Mouse (Mus musculus) kidney, embryonic 14.5 days (tissue): Measurements from ENCODE around the gene Vwf. TPM values are rescaled to one million over a fixed set of nuclear protein-coding genes. Genes with fewer than 3 reads are reported as not detected.

Experiments
- ATAC-seq: fragments of 200-750 bp; cut with Nextera tagmentation; 2 replicates; pipeline ENCODE4 v1.8.0; 2017; ENCODE audit warnings: moderate number of reproducible peaks, mild to moderate bottlenecking, moderate TSS enrichment, moderate library complexity; ENCODE audit not compliant: low FRiP score, low TSS enrichment
- H3K27ac ChIP-seq: fragments of 300-500 bp; sonication (generic); 2 replicates; pipeline ENCODE4 v1.5.1; 2014; ENCODE audit warnings: low read depth, mild to moderate bottlenecking, low read length, moderate library complexity, mixed read lengths
- H3K27me3 ChIP-seq: fragments of 300-500 bp; sonication (generic); 2 replicates; pipeline ENCODE4 v1.6.1; 2014; ENCODE audit warnings: mild to moderate bottlenecking, low read length; ENCODE audit not compliant: control insufficient read depth, insufficient read depth
- H3K36me3 ChIP-seq: fragments of 300-500 bp; sonication (generic); 2 replicates; pipeline ENCODE4 v1.6.1; 2014; ENCODE audit warnings: low read length, mixed read lengths; ENCODE audit not compliant: control insufficient read depth, insufficient read depth
- H3K4me1 ChIP-seq: fragments of 300-500 bp; sonication (generic); 2 replicates; pipeline ENCODE4 v1.6.1; 2014; ENCODE audit warnings: low read length, mixed read lengths; ENCODE audit not compliant: control insufficient read depth, insufficient read depth
- H3K4me2 ChIP-seq: fragments of 300-500 bp; sonication (generic); replicated peaks from 2 replicates; pipeline ENCODE4 v1.6.1; 2014; ENCODE audit warnings: low read depth, mild to moderate bottlenecking, low read length
- H3K4me3 ChIP-seq: fragments of 300-500 bp; sonication (generic); 2 replicates; pipeline ENCODE4 v1.5.1; 2014; ENCODE audit warnings: mild to moderate bottlenecking, low read length
- H3K9ac ChIP-seq: fragments of 300-500 bp; sonication (generic); 2 replicates; pipeline ENCODE4 v1.6.1; 2014; ENCODE audit warnings: low read depth, mild to moderate bottlenecking, low read length, moderate library complexity
- H3K9me3 ChIP-seq: fragments of 300-500 bp; sonication (generic); 2 replicates; pipeline ENCODE4 v1.6.1; 2016; ENCODE audit warnings: low read length; ENCODE audit not compliant: control insufficient read depth
- WGBS: fragments of 180-500 bp; shearing (Covaris S2); extraction: QIAGEN DNeasy Blood & Tissue Kit; methylation state at CpG from one replicate; pipeline ENCODE4 v1.1.7; 2014; 5-methylcytosine and 5-hydroxymethylcytosine counted together
- polyA plus RNA-seq: library from polyadenylated mRNA; unstranded; fragments of >200 nt; fragmentation: Nextera tagmentation; extraction: Ambion mirVana; gene quantifications from 2 replicates; pipeline ENCODE4 v1.2.1, GENCODE M21; 2014

The Vwf gene
- polyA plus RNA-seq, 1 experiment from 2014 or later: 5.2 TPM

DNA sequence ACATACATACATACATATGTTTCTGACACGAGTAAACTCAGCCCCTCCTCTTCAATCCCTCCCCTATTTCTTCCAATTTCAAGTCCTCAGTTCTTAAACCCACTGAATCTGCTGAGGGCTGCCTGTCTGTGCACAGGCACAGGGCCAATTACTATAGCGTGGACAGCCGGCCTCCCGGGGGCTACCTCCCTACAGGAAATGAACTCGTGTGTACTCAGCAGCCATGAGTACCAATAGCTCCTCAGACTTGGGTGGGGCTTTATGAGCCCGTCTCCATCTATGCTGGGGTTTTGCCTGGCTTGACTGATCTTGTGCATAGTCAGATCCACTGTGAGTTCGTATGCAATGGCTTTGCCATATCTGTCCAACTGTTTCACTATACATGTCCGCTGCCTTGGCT is 7.2 kb upstream of the Vwf start:
- Histone ChIP-seq H3K4me1 (no peaks in the 10 kb centered on the region), H3K4me2 (no peak overlapping the region), H3K36me3 (no peaks in the 10 kb centered on the region), H3K9me3 (no peaks in the 10 kb centered on the region), H3K4me3 (no peak overlapping the region), H3K27ac (no peak overlapping the region), H3K27me3 (no peaks in the 10 kb centered on the region), H3K9ac (no peak overlapping the region)
- no peak for ATAC-seq
- 45% methylated on average over 8 of the region's 8 CpGs for WGBS

DNA sequence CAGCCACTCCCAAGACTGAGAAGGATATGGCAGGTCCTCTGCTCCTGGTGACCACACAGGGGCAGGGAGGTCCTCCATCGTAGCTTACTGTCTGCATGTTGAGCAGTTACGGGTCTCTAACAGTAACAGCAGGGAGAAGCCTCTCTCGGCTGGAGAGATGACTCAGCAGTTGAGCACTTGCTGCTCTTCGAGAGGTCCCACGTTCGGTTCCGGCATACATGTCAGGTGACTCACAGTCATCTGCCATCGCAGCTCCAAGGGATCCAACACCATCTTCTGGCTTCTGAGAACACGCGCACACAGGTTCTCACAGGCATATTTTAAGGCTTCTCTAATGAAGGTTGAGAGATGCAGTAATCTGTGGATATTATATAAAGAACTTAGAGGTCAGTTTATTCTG is 6.4 kb upstream of the Vwf start:
- H3K27me3 ChIP-seq: no peaks in the 10 kb centered on the region
- no peaks in the 10 kb centered on the region for H3K36me3 ChIP-seq
- no peak for ATAC-seq
- no peak overlapping the region for H3K27ac ChIP-seq
- no peak overlapping the region for H3K9ac ChIP-seq
- H3K4me1 ChIP-seq: no peaks in the 10 kb centered on the region
- H3K4me2 ChIP-seq: no peak overlapping the region
- 88% methylated on average over 10 of the region's 10 CpGs for WGBS
- no peaks in the 10 kb centered on the region for H3K9me3 ChIP-seq
- no peak overlapping the region for H3K4me3 ChIP-seq

DNA sequence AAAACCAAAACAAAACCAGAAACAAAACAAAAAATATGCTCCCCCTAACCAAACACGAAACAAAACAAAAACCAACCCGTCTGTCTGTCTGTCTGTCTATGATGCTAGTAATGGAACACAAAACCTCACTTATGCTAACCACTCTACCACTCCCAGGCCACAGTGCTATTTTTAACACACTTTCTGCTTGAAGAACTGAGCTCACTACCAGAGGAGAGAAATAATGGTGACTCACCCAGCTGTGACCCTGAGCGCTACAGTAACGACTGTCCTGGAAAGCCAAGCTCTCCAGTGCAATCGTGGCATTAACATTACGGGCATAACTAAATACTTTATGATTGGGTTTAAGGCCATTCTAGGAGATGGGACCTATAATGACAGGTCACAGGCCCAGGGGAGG is 5.7 kb upstream of the Vwf start:
- 83% methylated on average over 6 of the region's 6 CpGs for WGBS
- ATAC-seq: no peak
- Histone ChIP-seq H3K9ac (no peak overlapping the region), H3K4me2 (no peak overlapping the region), H3K27ac (no peak overlapping the region), H3K9me3 (no peaks in the 10 kb centered on the region), H3K36me3 (no peaks in the 10 kb centered on the region), H3K4me1 (no peaks in the 10 kb centered on the region), H3K4me3 (no peak overlapping the region), H3K27me3 (no peaks in the 10 kb centered on the region)

DNA sequence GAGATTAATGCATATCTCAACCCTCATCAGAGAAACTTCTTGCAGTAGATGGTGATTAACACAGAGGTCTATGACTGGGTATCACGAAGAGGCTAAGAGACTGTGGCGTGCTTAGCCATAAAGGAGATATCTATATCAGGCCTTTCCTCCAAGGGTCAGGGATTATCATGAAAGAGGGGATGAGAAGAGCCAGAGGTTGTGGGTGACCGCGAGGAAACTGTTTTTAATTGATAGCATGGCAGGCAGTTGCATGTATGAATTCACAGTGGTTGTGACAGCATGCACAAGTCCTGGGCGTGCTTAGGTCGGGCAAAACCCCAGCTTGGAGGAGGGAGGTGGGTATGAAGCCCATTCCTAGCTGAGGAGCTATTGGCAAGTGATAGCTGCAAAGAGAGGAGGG is 5.3 kb upstream of the Vwf start:
- H3K4me1 ChIP-seq: no peaks in the 10 kb centered on the region
- no peak overlapping the region for H3K27ac ChIP-seq
- H3K4me2 ChIP-seq: no peak overlapping the region
- no peak overlapping the region for H3K4me3 ChIP-seq
- no peak overlapping the region for H3K9ac ChIP-seq
- no peaks in the 10 kb centered on the region for H3K9me3 ChIP-seq
- H3K27me3 ChIP-seq: no peaks in the 10 kb centered on the region
- no peak for ATAC-seq
- H3K36me3 ChIP-seq: no peaks in the 10 kb centered on the region
- WGBS: 89% methylated on average over 6 of the region's 6 CpGs

DNA sequence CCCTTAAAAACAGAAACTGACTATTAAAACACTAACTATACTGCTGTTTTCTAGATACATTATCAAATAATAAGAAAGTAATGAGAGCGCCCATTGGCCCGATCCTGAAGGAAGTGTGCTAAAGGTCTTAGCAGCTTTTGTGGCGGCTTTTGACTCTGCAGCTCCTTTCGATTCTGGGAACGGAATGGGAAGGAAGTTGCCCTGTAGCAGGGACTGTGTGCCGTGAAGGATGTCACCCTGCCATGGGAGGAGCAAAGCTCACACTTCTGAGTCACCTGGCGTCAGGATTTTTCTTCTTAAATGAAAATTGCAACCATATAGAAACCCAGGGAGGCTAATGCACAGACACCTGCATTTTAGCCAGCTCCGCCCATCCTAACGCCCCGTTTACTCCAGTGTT is 1.8 kb downstream of the Vwf start:
- Histone ChIP-seq H3K27me3 (no peaks in the 10 kb centered on the region), H3K4me2 (no peak overlapping the region), H3K9me3 (no peaks in the 10 kb centered on the region), H3K36me3 (no peaks in the 10 kb centered on the region), H3K27ac (no peak overlapping the region), H3K9ac (no peak overlapping the region), H3K4me1 (no peaks in the 10 kb centered on the region), H3K4me3 (no peak overlapping the region)
- WGBS: 79% methylated on average over 10 of the region's 10 CpGs
- ATAC-seq: no peak

DNA sequence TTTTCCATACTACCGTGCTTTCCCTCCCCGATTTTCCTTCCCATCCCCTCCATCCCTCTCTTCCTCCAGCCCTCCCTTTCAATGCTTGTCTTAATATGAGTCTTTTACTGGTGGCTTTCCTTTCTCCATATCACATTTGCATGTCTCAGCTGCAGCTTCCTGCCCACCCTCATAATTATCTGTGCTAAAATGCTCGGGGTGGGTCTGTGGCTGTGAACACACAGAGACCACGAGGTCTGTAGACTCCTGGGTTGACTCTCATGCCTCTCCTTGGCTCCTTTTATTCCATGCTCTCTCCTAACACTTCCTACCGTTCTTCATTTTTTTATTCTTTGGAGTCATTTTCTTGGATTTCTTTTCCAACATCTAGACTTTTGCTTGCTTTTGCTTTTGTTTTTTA is 3.6 kb downstream of the Vwf start:
- H3K27ac ChIP-seq: no peak overlapping the region
- ATAC-seq: no peak
- H3K4me3 ChIP-seq: no peak overlapping the region
- no peaks in the 10 kb centered on the region for H3K9me3 ChIP-seq
- H3K9ac ChIP-seq: no peak overlapping the region
- no peak overlapping the region for H3K4me2 ChIP-seq
- WGBS: 64% methylated on average over 5 of the region's 5 CpGs
- H3K27me3 ChIP-seq: no peaks in the 10 kb centered on the region
- H3K36me3 ChIP-seq: no peaks in the 10 kb centered on the region
- H3K4me1 ChIP-seq: no peaks in the 10 kb centered on the region

DNA sequence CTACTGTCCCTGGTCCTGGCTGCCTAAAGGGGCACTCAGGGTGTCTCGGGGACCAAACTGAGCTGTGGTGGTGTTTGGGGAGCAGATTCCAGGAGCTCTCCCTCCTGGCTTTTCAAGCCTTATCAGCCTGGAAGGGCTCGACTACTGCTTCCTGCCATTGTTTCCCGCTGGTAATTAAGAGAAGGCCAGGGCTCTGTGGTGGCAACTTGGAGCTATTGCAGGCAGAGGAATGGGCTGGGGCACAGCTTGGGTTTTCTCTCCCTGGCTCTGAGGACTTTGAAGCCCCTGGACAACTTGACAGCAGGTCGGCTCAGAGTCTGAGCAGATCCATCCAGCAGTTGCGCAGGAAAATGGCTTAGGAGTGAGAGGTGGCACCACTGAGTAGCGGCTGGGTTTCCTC is 6.2 kb downstream of the Vwf start:
- Histone ChIP-seq H3K27ac (no peak overlapping the region), H3K9ac (no peak overlapping the region), H3K27me3 (no peaks in the 10 kb centered on the region), H3K9me3 (no peaks in the 10 kb centered on the region), H3K4me3 (no peak overlapping the region), H3K4me1 (no peaks in the 10 kb centered on the region), H3K4me2 (no peak overlapping the region), H3K36me3 (no peaks in the 10 kb centered on the region)
- WGBS: 64% methylated on average over 6 of the region's 6 CpGs
- ATAC-seq: no peak

DNA sequence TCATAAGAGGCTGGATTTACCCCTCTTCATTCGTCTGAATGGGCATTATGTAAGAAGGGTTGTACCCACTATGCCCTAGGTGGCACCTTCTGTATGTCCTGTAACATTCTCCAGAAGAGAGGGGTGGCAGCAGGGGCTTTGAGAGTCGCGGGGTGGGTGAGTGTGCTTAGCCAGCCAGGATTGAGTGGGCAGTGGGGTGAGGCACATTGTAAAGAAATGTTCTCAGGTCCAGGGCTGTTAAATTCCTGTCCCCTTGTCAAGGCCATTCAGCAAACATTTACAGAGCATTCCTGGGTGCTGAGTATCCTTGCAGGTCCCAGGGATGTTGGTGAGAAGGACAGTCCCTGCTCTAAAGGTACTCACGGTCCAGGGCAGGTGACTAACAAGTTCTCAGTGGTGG is 7.0 kb downstream of the Vwf start:
- no peak for ATAC-seq
- H3K9ac ChIP-seq: no peak overlapping the region
- no peaks in the 10 kb centered on the region for H3K9me3 ChIP-seq
- no peaks in the 10 kb centered on the region for H3K27me3 ChIP-seq
- no peaks in the 10 kb centered on the region for H3K36me3 ChIP-seq
- H3K4me2 ChIP-seq: no peak overlapping the region
- whole genome bisulfite sequencing: 81% methylated on average over 4 of the region's 4 CpGs
- no peak overlapping the region for H3K4me3 ChIP-seq
- no peak overlapping the region for H3K27ac ChIP-seq
- no peaks in the 10 kb centered on the region for H3K4me1 ChIP-seq

DNA sequence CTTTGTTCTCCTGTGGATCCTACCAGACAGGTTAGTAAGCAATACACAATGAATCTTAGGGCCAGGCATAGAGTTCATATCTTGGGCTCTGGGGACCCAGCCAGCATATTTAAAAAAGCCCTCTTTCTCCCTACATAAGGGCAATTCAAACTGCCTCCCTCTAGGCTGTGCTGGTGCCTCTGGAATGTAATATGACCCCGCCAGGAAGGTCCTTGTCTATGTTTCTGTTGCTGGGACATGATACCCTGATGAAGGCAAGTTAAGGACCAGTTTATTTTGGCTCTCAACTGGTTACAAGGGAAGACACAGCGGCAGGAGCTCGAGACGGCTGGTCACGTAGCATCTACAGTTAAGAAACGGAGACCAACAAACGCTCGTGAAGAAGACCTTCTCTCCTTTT is 12.3 kb downstream of the Vwf start:
- Histone ChIP-seq H3K4me2 (no peak overlapping the region), H3K4me1 (no peaks in the 10 kb centered on the region), H3K36me3 (no peaks in the 10 kb centered on the region), H3K9ac (no peak overlapping the region), H3K27me3 (no peaks in the 10 kb centered on the region), H3K4me3 (no peak overlapping the region), H3K9me3 (no peaks in the 10 kb centered on the region), H3K27ac (no peak overlapping the region)
- 76% methylated on average over 8 of the region's 8 CpGs for WGBS
- ATAC-seq: no peak

DNA sequence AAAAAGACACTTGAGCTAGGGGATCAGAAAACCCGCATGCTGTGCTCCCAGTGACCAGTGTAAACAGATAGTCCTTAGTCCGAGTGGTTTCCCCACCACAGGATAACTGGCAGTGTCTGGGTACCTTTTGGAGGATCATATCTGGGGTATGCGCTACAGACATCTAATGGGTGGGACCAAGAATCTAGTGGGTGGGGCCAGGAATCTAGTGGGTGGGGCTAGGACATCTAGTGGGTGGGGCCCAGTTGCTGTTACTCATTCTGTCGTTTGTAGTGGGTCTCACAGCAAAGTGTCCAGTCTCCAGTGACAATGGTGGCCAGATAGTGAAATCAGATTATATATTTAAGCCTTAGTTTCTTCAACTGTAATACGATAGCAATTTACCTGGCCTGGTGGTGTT is 14.5 kb downstream of the Vwf start:
- H3K4me2 ChIP-seq: no peak overlapping the region
- no peaks in the 10 kb centered on the region for H3K27me3 ChIP-seq
- no peaks in the 10 kb centered on the region for H3K9me3 ChIP-seq
- no peak for ATAC-seq
- no peaks in the 10 kb centered on the region for H3K36me3 ChIP-seq
- H3K9ac ChIP-seq: no peak overlapping the region
- H3K4me1 ChIP-seq: 0 out of 2 replicates have a peak, but pooled peaks cover 4% of the 10 kb centered on the region
- H3K4me3 ChIP-seq: no peak overlapping the region
- no peak overlapping the region for H3K27ac ChIP-seq
- 78% methylated on average over 5 of the region's 5 CpGs for WGBS
